Mouse (Mus musculus) ES-Bruce4 (cell line): ENCODE measurements around the gene Cdh4.
A peak's percentile ranks its signal among the peaks of the same experiment; 100 is the strongest.

Experiments
- CTCF ChIP-seq: IDR thresholded peaks from one replicate; pipeline ENCODE4 v1.8.1; 2011; ENCODE audit warnings: low read depth, low read length
- POLR2A ChIP-seq: IDR thresholded peaks from one replicate; pipeline ENCODE4 v1.8.1; 2011; ENCODE audit warnings: low read length; ENCODE audit not compliant: insufficient read depth

DNA sequence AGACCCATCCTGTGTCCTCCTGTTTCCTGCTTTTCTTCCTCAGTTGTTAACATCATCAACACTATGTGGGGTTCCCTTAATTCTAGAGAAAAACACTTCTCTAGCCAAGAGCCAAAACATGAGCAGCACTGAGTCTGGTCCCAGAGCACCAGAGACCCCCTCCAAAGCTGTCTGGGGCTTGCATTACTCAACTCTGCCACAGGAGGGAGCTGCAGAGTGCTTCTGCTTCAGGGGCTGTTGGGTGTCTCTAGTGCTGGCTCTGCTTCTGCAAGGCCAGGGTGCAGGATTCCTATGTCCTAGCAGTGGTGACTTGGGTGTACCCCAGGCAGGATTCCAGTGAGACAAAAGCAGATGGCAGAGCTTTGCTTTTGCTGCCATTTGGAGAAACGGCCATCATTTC, 239.2 kb downstream of the Cdh4 start:
- TF ChIP-seq CTCF (peak; percentile 66), POLR2A (no peak)
